Mouse (Mus musculus): ENCODE data around the gene Elavl1. TPM values are rescaled to one million over a fixed set of nuclear protein-coding genes. Genes with fewer than 3 reads are reported as not detected.

Elavl1 gene
- polyA plus RNA-seq, 1 experiment, result 37.3 TPM

DNA sequence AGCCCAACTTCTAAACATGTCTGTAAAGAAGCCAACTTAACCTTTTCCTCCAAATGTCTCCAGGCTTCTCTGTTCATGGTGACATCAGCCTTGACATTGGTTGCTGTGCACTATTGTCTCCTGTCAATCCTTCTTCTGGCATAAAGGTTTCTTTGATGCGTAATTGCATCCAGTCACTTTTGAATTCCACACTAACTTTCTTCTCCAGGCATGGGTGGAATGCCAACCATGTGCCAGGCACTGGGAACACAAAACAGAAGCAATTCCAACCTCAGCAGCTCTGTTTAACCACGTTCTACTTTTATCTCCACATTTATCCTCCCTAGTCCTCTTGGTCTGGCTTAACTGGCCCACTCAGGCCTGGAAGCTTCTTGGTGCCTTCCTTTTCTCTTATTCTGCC, 4.2 kb downstream of the Elavl1 start:
- TF ChIP-seq POLR2A (IDR thresholded peaks at IDR 0.05; ENCODE audit: borderline replicate concordance, insufficient read depth, low read length) (no peak), CTCF (IDR thresholded peaks at IDR 0.05; ENCODE audit: borderline replicate concordance, insufficient read depth, low read depth, low read length) (no peak)
- Histone ChIP-seq H3K27ac (ENCODE audit: insufficient read depth, low read length) (no peak overlapping the region), H3K4me3 (replicated peaks; ENCODE audit: insufficient read depth, low read depth, low read length) (no peak overlapping the region), H3K27me3 (ENCODE audit: control insufficient read depth, insufficient read depth, low read length) (no peaks in the 10 kb centered on the region), H3K4me1 (ENCODE audit: control insufficient read depth, insufficient read depth, low read length) (peaks cover 7% of the 10 kb centered on the region)
- WGBS, result 57% methylated on average over 2 of the region's 2 CpGs
- DNase-seq, result no peak

DNA sequence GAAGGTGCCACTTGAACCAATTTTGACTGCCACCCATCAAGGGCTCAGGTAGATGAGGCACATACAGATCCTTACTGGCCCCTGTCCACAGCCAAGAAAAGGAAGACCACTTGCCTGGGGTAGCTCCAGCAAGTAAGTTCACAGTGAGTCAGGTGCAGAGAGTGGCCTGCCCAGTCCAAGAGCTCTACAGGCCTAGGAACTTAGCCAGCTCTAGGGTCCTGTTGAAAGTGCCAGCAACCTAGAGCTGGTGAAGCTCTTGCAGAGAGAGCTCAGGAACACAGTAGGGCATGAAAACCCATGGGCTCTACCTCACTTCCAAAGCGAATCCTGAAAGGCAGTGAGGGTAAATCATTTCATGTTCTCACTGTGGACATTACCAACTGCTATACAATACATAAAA, 4.8 kb downstream of the Elavl1 start:
- 56% methylated on average over 1 of the region's 1 CpGs for WGBS
- DNase-seq, result no peak

DNA sequence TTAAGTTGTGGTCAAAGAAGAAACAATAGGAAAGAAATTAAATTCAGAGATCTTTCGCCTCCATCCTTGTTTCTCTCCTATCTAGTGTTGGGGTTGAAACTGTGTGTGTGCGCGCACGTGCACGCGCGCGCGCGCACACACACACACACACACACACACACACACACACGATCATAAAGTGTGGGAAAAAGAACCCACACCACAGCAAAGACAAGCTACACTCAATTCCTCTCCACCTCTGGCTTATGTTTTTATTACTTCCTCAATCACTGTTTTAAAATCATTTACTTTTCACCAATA, 5.7 kb downstream of the Elavl1 start:
- Histone ChIP-seq H3K4me3 (replicated peaks; ENCODE audit: insufficient read depth, low read depth, low read length) (no peak overlapping the region), H3K4me1 (ENCODE audit: control insufficient read depth, insufficient read depth, low read length) (peaks cover 7% of the 10 kb centered on the region), H3K27ac (ENCODE audit: insufficient read depth, low read length) (no peak overlapping the region), H3K27me3 (ENCODE audit: control insufficient read depth, insufficient read depth, low read length) (no peaks in the 10 kb centered on the region)
- WGBS, result 94% methylated on average over 11 of the region's 11 CpGs
- no peak for TF ChIP-seq CTCF (IDR thresholded peaks at IDR 0.05; ENCODE audit: borderline replicate concordance, insufficient read depth, low read depth, low read length)
- TF ChIP-seq POLR2A (IDR thresholded peaks at IDR 0.05; ENCODE audit: borderline replicate concordance, insufficient read depth, low read length), result no peak
- DNase-seq, result no peak

More for the DNA sequence above, 4.8 kb downstream of the Elavl1 start:
- Histone ChIP-seq H3K4me1 (ENCODE audit: control insufficient read depth, insufficient read depth, low read length) (peaks cover 7% of the 10 kb centered on the region), H3K27ac (ENCODE audit: insufficient read depth, low read length) (no peak overlapping the region), H3K4me3 (replicated peaks; ENCODE audit: insufficient read depth, low read depth, low read length) (no peak overlapping the region), H3K27me3 (ENCODE audit: control insufficient read depth, insufficient read depth, low read length) (no peaks in the 10 kb centered on the region)
- TF ChIP-seq POLR2A (IDR thresholded peaks at IDR 0.05; ENCODE audit: borderline replicate concordance, insufficient read depth, low read length) (no peak), CTCF (IDR thresholded peaks at IDR 0.05; ENCODE audit: borderline replicate concordance, insufficient read depth, low read depth, low read length) (no peak)

DNA sequence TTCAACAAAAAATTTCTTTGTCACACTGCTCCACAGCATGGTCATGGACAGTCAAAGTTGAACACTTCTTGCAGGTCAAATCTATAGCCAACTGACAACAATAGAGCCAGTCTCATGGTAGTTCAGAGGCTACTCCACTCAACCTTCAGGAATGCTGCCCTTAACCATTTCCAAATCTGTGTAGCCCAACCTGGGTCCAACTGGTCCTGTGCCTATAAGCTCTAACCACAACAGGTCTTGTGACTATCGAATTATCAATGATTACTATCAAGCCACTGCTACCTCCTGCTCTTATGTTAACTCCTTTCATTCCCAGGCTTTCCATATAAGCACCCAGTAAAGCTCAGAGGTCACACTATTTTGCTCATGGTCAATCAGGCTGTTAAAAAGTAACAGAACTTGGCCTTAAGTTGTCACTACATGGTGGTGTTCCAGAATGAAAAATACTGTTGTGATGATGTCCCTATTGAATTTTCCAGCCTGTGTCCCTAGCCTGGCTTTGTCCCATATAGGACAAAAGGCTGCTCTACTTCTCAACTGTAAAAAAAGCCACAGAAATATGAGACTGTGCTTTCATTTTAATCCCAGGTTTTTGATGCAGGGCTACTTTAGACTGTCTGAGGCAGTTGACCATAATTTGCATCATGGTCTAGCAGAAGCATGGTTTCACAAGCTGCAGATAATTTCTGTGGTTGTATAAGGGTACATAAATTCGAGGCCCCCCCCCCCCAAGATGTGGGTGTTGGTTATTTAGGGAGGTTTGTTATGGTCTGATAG, 6.2 kb downstream of the Elavl1 start:
- 90% methylated on average over 2 of the region's 2 CpGs for WGBS
- H3K4me1 ChIP-seq (ENCODE audit: control insufficient read depth, insufficient read depth, low read length), result peaks cover 7% of the 10 kb centered on the region
- H3K27me3 ChIP-seq (ENCODE audit: control insufficient read depth, insufficient read depth, low read length), result no peaks in the 10 kb centered on the region
- H3K27ac ChIP-seq (ENCODE audit: insufficient read depth, low read length), result no peak overlapping the region
- no peak for TF ChIP-seq CTCF (IDR thresholded peaks at IDR 0.05; ENCODE audit: borderline replicate concordance, insufficient read depth, low read depth, low read length)
- no peak for TF ChIP-seq POLR2A (IDR thresholded peaks at IDR 0.05; ENCODE audit: borderline replicate concordance, insufficient read depth, low read length)
- no peak overlapping the region for H3K4me3 ChIP-seq (replicated peaks; ENCODE audit: insufficient read depth, low read depth, low read length)
- no peak for DNase-seq

DNA sequence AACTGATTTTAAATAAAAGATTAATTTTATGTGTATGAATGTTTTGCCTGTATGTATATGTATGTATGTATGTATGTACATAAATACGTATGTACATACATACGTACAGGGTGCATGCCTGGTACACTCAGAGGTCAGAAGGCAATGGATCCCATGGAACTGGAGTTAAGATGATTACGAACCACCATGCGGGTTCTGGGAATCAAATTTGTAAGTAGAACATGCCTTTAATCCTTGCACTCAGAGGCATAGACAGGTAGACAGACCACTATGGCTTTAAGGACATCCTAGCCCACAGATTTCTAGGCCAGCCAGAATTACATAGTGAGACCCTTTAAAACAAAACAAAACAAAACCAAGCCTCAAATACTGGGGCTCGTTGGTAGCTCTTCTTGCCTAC, 7.1 kb downstream of the Elavl1 start:
- TF ChIP-seq CTCF (IDR thresholded peaks at IDR 0.05; ENCODE audit: borderline replicate concordance, insufficient read depth, low read depth, low read length) (no peak), POLR2A (IDR thresholded peaks at IDR 0.05; ENCODE audit: borderline replicate concordance, insufficient read depth, low read length) (no peak)
- no peaks in the 10 kb centered on the region for H3K27me3 ChIP-seq (ENCODE audit: control insufficient read depth, insufficient read depth, low read length)
- no peak overlapping the region for H3K4me3 ChIP-seq (replicated peaks; ENCODE audit: insufficient read depth, low read depth, low read length)
- WGBS, result 83% methylated on average over 5 of the region's 5 CpGs
- H3K4me1 ChIP-seq (ENCODE audit: control insufficient read depth, insufficient read depth, low read length), result peaks cover 7% of the 10 kb centered on the region
- H3K27ac ChIP-seq (ENCODE audit: insufficient read depth, low read length), result no peak overlapping the region
- no peak for DNase-seq

DNA sequence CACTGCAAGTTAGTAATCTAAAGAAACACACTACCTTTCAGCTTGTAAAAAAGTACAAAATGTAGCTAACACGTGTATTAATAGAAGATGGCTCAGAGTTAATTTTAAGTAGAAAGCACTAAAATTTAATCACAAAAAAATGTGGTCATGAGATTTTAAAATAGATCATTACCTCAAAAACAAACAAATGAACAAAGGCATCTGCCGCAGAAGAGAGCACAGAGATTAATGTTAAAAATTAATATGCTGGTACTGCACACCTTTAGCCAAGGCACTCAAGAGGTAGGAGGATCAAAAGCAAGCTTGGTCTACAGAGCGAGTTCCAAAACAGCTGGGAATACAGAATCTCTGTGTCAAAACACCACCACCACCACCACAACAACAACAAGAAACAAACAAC, 10.4 kb downstream of the Elavl1 start:
- Histone ChIP-seq H3K27ac (ENCODE audit: insufficient read depth, low read length) (no peak overlapping the region), H3K27me3 (ENCODE audit: control insufficient read depth, insufficient read depth, low read length) (no peaks in the 10 kb centered on the region), H3K4me1 (ENCODE audit: control insufficient read depth, insufficient read depth, low read length) (no peaks in the 10 kb centered on the region; the same call in 1 of the 2 replicates), H3K4me3 (replicated peaks; ENCODE audit: insufficient read depth, low read depth, low read length) (no peak overlapping the region)
- DNase-seq, result no peak
- WGBS, result 88% methylated on average over 3 of the region's 3 CpGs
- TF ChIP-seq CTCF (IDR thresholded peaks at IDR 0.05; ENCODE audit: borderline replicate concordance, insufficient read depth, low read depth, low read length) (no peak), POLR2A (IDR thresholded peaks at IDR 0.05; ENCODE audit: borderline replicate concordance, insufficient read depth, low read length) (no peak)

DNA sequence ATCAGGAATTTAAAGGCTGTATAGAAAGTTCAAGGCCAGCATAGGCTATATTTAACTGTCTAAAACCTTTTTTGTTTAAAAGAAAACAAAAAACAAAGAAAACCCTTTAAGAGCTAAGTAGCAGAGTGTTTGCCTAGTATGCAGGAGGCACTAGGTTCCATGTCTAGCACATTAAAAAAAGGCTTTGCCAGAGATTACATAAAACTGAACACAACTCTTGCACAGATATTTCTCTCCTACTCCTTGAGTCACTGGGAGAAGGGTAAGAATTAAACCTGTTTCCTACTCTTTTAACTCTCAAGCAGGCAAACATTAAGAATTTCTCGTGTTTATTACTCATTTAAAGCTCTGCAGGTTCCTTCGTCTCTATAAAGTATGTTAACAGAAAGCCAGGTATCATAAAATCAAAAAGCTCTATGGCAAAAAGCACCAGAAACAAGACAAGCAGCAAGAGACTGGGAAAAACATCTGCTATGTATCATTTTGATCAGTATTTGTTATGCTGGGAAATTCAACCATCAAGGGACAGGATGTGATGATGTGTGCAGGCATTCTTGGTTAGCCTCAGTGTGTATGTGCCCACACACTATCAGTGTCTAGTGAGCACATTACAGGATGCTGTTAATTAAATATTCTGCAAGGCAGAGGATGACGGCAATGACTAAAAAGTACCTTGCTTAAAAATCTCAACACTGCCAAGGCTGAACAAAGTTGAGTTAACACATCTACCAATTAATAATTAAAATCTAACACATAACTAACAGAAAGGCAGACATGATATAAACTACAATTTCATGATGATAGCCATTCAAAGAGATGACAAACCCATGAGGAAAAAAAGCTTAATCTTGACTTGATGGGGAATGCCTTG, 11.7 kb downstream of the Elavl1 start:
- 66% methylated on average over 3 of the region's 3 CpGs for WGBS
- Histone ChIP-seq H3K27ac (ENCODE audit: insufficient read depth, low read length) (no peak overlapping the region), H3K27me3 (ENCODE audit: control insufficient read depth, insufficient read depth, low read length) (no peaks in the 10 kb centered on the region), H3K4me1 (ENCODE audit: control insufficient read depth, insufficient read depth, low read length) (no peaks in the 10 kb centered on the region), H3K4me3 (replicated peaks; ENCODE audit: insufficient read depth, low read depth, low read length) (no peak overlapping the region)
- DNase-seq, result no peak
- TF ChIP-seq CTCF (IDR thresholded peaks at IDR 0.05; ENCODE audit: borderline replicate concordance, insufficient read depth, low read depth, low read length) (no peak), POLR2A (IDR thresholded peaks at IDR 0.05; ENCODE audit: borderline replicate concordance, insufficient read depth, low read length) (no peak)

DNA sequence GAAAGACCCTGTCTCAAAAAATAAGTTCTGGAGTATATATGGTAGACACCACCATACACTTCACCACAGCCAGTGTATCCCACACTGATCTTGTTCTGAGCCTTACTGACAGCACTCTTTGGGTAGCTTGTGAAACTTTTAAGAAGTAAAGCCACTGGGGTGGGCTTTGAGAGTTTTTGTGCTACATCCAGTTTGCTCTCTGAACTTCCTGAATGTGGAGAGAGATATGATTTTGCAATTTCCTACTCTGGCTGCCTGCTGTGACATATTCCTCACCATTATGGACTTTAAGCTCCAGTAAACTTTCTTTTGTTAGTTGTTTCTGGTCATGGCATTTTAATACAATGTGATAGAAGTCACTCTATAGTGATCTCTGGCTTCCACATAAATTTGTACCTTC, 13.1 kb downstream of the Elavl1 start:
- no peak overlapping the region for H3K27ac ChIP-seq (ENCODE audit: insufficient read depth, low read length)
- no peaks in the 10 kb centered on the region for H3K27me3 ChIP-seq (ENCODE audit: control insufficient read depth, insufficient read depth, low read length)
- DNase-seq, result no peak
- no peak overlapping the region for H3K4me3 ChIP-seq (replicated peaks; ENCODE audit: insufficient read depth, low read depth, low read length)
- TF ChIP-seq POLR2A (IDR thresholded peaks at IDR 0.05; ENCODE audit: borderline replicate concordance, insufficient read depth, low read length) (no peak), CTCF (IDR thresholded peaks at IDR 0.05; ENCODE audit: borderline replicate concordance, insufficient read depth, low read depth, low read length) (no peak)
- H3K4me1 ChIP-seq (ENCODE audit: control insufficient read depth, insufficient read depth, low read length), result no peaks in the 10 kb centered on the region
